Mouse (Mus musculus): ENCODE measurements around the gene Slc4a11. TPM values are rescaled to one million over a fixed set of nuclear protein-coding genes. Genes with fewer than 3 reads are reported as not detected.

Gene Slc4a11
- 2.5 TPM for polyA plus RNA-seq (2015; fragmentation: Illumina TruSeq; extraction: RNeasy Lipid Tissue Mini Kit (QIAGEN cat#74804); ENCODE audit: insufficient read depth, low replicate concordance)

GRCm38 (mm10) chr2:130697153-130697810 lies at the start of gene Slc4a11:
Slc4a11 (minus strand) TSS chr2:130697519.

GRCm38 (mm10) chr2:130667559-130667958 lies 29.8 kb downstream of the Slc4a11 start, which contains the start of gene Itpa:
Itpa (plus strand) TSS chr2:130667610.

GRCm38 (mm10) chr2:130664102-130664701 lies 33.1 kb downstream of the Slc4a11 start, which contains the start of gene Ddrgk1:
Ddrgk1 (minus strand) TSS chr2:130664659.

GRCm38 (mm10) chr2:130642684-130643369 lies 54.5 kb downstream of the Slc4a11 start, which contains the start of gene Lzts3:
Lzts3 (minus strand) TSS chr2:130642803.

Other genes starting within 250 kb of the Slc4a11 start
- 83.7 TPM for gene Ptpra, start 247.2 kb downstream of the Slc4a11 start, polyA plus RNA-seq (2015; fragmentation: Illumina TruSeq; extraction: RNeasy Lipid Tissue Mini Kit (QIAGEN cat#74804); ENCODE audit: insufficient read depth, low replicate concordance)
- gene Mrps26, start 133.8 kb downstream of the Slc4a11 start, polyA plus RNA-seq (2015; fragmentation: Illumina TruSeq; extraction: RNeasy Lipid Tissue Mini Kit (QIAGEN cat#74804); ENCODE audit: insufficient read depth, low replicate concordance) = 21.7 TPM
- gene Oxt, start 121.3 kb downstream of the Slc4a11 start, polyA plus RNA-seq (2015; fragmentation: Illumina TruSeq; extraction: RNeasy Lipid Tissue Mini Kit (QIAGEN cat#74804); ENCODE audit: insufficient read depth, low replicate concordance) = not detected
- not detected for gene Avp, start 115.0 kb downstream of the Slc4a11 start, polyA plus RNA-seq (2015; fragmentation: Illumina TruSeq; extraction: RNeasy Lipid Tissue Mini Kit (QIAGEN cat#74804); ENCODE audit: insufficient read depth, low replicate concordance)
- gene Fastkd5, start 67.5 kb downstream of the Slc4a11 start, polyA plus RNA-seq (2015; fragmentation: Illumina TruSeq; extraction: RNeasy Lipid Tissue Mini Kit (QIAGEN cat#74804); ENCODE audit: insufficient read depth, low replicate concordance) = 12.5 TPM
- 4.7 TPM for gene Ubox5, start 67.5 kb downstream of the Slc4a11 start, polyA plus RNA-seq (2015; fragmentation: Illumina TruSeq; extraction: RNeasy Lipid Tissue Mini Kit (QIAGEN cat#74804); ENCODE audit: insufficient read depth, low replicate concordance)
- gene Lzts3, start 54.7 kb downstream of the Slc4a11 start, polyA plus RNA-seq (2015; fragmentation: Illumina TruSeq; extraction: RNeasy Lipid Tissue Mini Kit (QIAGEN cat#74804); ENCODE audit: insufficient read depth, low replicate concordance) = 1.2 TPM
- 52.3 TPM for gene Ddrgk1, start 32.9 kb downstream of the Slc4a11 start, polyA plus RNA-seq (2015; fragmentation: Illumina TruSeq; extraction: RNeasy Lipid Tissue Mini Kit (QIAGEN cat#74804); ENCODE audit: insufficient read depth, low replicate concordance)
- 31.9 TPM for gene Itpa, start 29.9 kb downstream of the Slc4a11 start, polyA plus RNA-seq (2015; fragmentation: Illumina TruSeq; extraction: RNeasy Lipid Tissue Mini Kit (QIAGEN cat#74804); ENCODE audit: insufficient read depth, low replicate concordance)
- gene 4930402H24Rik, start 208.9 kb upstream of the Slc4a11 start, polyA plus RNA-seq (2015; fragmentation: Illumina TruSeq; extraction: RNeasy Lipid Tissue Mini Kit (QIAGEN cat#74804); ENCODE audit: insufficient read depth, low replicate concordance) = 14.5 TPM
- gene Atrn, start 209.0 kb upstream of the Slc4a11 start, polyA plus RNA-seq (2015; fragmentation: Illumina TruSeq; extraction: RNeasy Lipid Tissue Mini Kit (QIAGEN cat#74804); ENCODE audit: insufficient read depth, low replicate concordance) = 16.3 TPM

Measured in spleen, adult 10 weeks (tissue).